Mouse (Mus musculus): ENCODE data around the gene Sema3f. TPM values are rescaled to one million over a fixed set of nuclear protein-coding genes. Genes with fewer than 3 reads are reported as not detected.

Sema3f gene
- total RNA-seq (2014; fragmentation: Nextera tagmentation) (not detected in 2 replicates), total RNA-seq (2017) (0.11 and 0.52 TPM in 2 replicates), polyA plus RNA-seq (2012) (0.07 and 0.09 TPM in 2 replicates)

DNA sequence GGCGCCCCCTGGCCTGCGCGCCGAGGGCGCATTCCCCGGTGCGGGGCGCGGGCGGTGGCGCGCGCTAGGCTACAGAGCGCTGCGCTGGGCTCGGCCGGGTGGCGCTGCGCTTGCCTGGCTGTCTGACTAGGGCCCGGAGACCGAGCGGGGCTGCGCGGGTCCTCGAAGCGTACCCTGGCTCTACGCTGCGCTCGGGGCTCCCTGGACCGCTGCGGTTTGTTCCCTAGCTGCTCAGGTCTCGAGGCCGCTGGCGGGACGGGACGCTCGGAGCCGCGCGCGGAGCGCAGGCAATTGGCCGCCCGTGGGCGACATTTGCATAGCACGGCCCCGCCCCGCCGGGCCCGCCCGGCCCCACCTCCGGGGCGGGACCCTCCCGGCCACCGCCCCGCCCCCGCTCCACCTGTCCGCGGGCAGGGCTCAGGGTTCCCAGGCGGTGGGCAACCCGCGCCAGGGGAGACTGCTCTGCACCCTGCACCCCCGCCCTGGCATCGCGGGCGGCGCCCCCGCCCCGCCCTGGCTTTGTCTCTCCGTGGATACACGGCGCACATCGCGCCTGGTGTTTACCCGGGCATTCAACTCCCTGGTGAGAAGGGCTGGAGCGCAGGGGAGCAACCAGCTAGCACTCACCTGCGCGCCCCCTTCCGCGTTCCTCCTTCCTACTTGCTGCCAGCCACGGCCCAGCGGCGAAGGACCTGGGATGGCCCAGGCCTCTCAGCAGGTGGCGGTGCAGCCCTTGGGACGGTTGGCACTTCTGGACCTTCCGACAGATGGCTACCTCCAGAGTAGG is at the start of gene Sema3f:
Gene Sema3f, minus strand, starts transcription at position 779 of the 787 bp plus-strand sequence.
- Histone ChIP-seq H3K9me3 (replicated peaks) (no peaks in the 10 kb centered on the region), H3K4me1 (ENCODE audit: insufficient read depth, low read depth, low read length) (peaks cover 35% of the 10 kb centered on the region), H3K4me3 (ENCODE audit: low read depth, low read length) (peak within 1 kb of the TSS; percentile 70), H3K36me3 (replicated peaks) (no peaks in the 10 kb centered on the region), H3K27me3 (ENCODE audit: insufficient read depth, low read length) (peaks cover 90% of the 10 kb centered on the region)
- TF ChIP-seq CTCF (IDR thresholded peaks at IDR 0.05; ENCODE audit: low read depth, low read length) (no peak), TAL1 (conservative IDR thresholded peaks at IDR 0.05; ENCODE audit: low read depth, low read length) (no peak), GATA1 (IDR thresholded peaks at IDR 0.05; ENCODE audit: borderline replicate concordance, low read length) (no peak), GATA2 (IDR thresholded peaks at IDR 0.05; ENCODE audit: borderline replicate concordance, low read depth, low read length) (no peak), POLR2AphosphoS5 (IDR thresholded peaks at IDR 0.05; ENCODE audit: insufficient replicate concordance, low read depth, low read length) (no peak)
- DNase-seq (ENCODE audit: low spot score) (peak; percentile 75), ATAC-seq (ENCODE audit: extremely low read depth, insufficient number of reproducible peaks, low FRiP score, poor library complexity, severe bottlenecking) (no peak)

DNA sequence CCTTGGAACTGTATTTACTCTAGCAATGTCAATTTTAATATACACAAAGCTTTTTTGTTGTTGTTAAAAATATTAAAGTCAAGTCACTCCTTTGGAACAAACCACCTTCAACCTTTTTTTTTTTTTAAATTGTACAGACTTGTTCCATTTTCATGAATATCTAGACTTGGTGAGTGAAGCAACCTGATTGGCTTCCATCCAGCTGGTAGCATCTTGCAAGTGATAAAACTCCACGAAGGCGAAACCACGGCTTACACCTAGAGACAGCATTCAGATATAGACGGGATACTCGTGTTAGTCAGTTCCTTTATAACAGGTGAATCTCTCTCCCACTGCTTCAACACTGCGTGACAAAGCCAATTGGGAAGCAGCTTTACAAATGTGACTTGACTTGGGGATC is 49.3 kb upstream of the Sema3f start:
- peaks cover 92% of the 10 kb centered on the region for H3K36me3 ChIP-seq (replicated peaks)
- DNase-seq (ENCODE audit: low spot score), result no peak
- peaks cover 8% of the 10 kb centered on the region for H3K4me1 ChIP-seq (ENCODE audit: insufficient read depth, low read depth, low read length)

DNA sequence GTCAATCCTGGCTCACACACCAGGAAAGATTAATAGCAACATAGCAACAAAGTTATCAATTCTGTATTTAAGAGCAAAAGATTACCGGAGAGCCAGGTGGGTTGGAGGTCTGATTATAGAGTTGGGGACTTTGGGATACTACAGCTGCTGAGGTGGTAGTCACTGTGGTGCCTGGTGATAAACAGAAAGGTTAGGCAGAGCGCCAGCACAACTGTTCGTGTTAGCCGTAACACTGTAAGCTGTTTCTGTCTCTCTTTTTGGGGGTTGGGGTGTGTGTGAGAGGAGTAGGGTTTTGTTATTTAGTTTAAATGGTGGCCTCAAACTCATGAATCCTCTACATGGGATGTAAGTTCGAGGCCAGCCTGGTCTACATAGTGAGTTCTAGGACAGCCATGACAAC is 40.1 kb upstream of the Sema3f start:
- Histone ChIP-seq H3K4me1 (ENCODE audit: insufficient read depth, low read depth, low read length) (peaks cover 7% of the 10 kb centered on the region), H3K27me3 (ENCODE audit: insufficient read depth, low read length) (no peaks in the 10 kb centered on the region), H3K36me3 (replicated peaks) (peaks cover 92% of the 10 kb centered on the region), H3K4me3 (ENCODE audit: low read depth, low read length) (no peak overlapping the region), H3K9me3 (replicated peaks) (no peaks in the 10 kb centered on the region)
- TF ChIP-seq GATA2 (IDR thresholded peaks at IDR 0.05; ENCODE audit: borderline replicate concordance, low read depth, low read length), result no peak
- TF ChIP-seq POLR2AphosphoS5 (IDR thresholded peaks at IDR 0.05; ENCODE audit: insufficient replicate concordance, low read depth, low read length), result no peak
- no peak for TF ChIP-seq GATA1 (IDR thresholded peaks at IDR 0.05; ENCODE audit: borderline replicate concordance, low read length)
- TF ChIP-seq TAL1 (conservative IDR thresholded peaks at IDR 0.05; ENCODE audit: low read depth, low read length), result no peak
- no peak for TF ChIP-seq CTCF (IDR thresholded peaks at IDR 0.05; ENCODE audit: low read depth, low read length)
- DNase-seq (ENCODE audit: low spot score) (no peak), ATAC-seq (ENCODE audit: extremely low read depth, insufficient number of reproducible peaks, low FRiP score, poor library complexity, severe bottlenecking) (no peak)

More for the DNA sequence above, 49.3 kb upstream of the Sema3f start:
- H3K9me3 ChIP-seq (replicated peaks), result no peaks in the 10 kb centered on the region
- TF ChIP-seq POLR2AphosphoS5 (IDR thresholded peaks at IDR 0.05; ENCODE audit: insufficient replicate concordance, low read depth, low read length) (no peak), GATA1 (IDR thresholded peaks at IDR 0.05; ENCODE audit: borderline replicate concordance, low read length) (no peak), TAL1 (conservative IDR thresholded peaks at IDR 0.05; ENCODE audit: low read depth, low read length) (no peak), CTCF (IDR thresholded peaks at IDR 0.05; ENCODE audit: low read depth, low read length) (no peak), GATA2 (IDR thresholded peaks at IDR 0.05; ENCODE audit: borderline replicate concordance, low read depth, low read length) (no peak)
- ATAC-seq (ENCODE audit: extremely low read depth, insufficient number of reproducible peaks, low FRiP score, poor library complexity, severe bottlenecking), result no peak
- no peak overlapping the region for H3K4me3 ChIP-seq (ENCODE audit: low read depth, low read length)
- no peaks in the 10 kb centered on the region for H3K27me3 ChIP-seq (ENCODE audit: insufficient read depth, low read length)

DNA sequence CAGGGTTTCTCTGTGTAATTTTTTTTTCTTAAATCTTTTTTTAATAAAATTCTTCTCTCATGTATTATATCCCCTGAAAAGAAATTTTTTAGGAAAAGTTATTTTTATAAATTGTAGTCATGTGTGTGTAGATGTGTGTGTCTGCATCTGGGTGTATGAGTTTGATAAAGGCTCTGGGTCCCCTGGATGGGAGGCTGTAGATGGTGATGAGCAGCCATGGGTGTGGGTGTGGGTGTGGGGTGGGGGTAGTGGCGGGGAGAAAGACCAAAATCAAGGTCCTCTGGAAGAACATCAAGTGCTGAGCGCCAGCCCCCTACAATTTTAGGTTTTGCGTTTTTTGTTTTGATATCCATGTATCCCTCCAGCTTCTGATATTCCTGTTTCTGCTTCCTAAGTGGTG is 37.8 kb upstream of the Sema3f start:
- DNase-seq (ENCODE audit: low spot score) (no peak), ATAC-seq (ENCODE audit: extremely low read depth, insufficient number of reproducible peaks, low FRiP score, poor library complexity, severe bottlenecking) (no peak)
- H3K36me3 ChIP-seq (replicated peaks), result peaks cover 97% of the 10 kb centered on the region
- H3K27me3 ChIP-seq (ENCODE audit: insufficient read depth, low read length), result no peaks in the 10 kb centered on the region
- TF ChIP-seq POLR2AphosphoS5 (IDR thresholded peaks at IDR 0.05; ENCODE audit: insufficient replicate concordance, low read depth, low read length) (no peak), GATA1 (IDR thresholded peaks at IDR 0.05; ENCODE audit: borderline replicate concordance, low read length) (no peak), GATA2 (IDR thresholded peaks at IDR 0.05; ENCODE audit: borderline replicate concordance, low read depth, low read length) (no peak), CTCF (IDR thresholded peaks at IDR 0.05; ENCODE audit: low read depth, low read length) (no peak), TAL1 (conservative IDR thresholded peaks at IDR 0.05; ENCODE audit: low read depth, low read length) (no peak)
- H3K4me1 ChIP-seq (ENCODE audit: insufficient read depth, low read depth, low read length), result peaks cover 7% of the 10 kb centered on the region
- no peak overlapping the region for H3K4me3 ChIP-seq (ENCODE audit: low read depth, low read length)
- no peaks in the 10 kb centered on the region for H3K9me3 ChIP-seq (replicated peaks)

DNA sequence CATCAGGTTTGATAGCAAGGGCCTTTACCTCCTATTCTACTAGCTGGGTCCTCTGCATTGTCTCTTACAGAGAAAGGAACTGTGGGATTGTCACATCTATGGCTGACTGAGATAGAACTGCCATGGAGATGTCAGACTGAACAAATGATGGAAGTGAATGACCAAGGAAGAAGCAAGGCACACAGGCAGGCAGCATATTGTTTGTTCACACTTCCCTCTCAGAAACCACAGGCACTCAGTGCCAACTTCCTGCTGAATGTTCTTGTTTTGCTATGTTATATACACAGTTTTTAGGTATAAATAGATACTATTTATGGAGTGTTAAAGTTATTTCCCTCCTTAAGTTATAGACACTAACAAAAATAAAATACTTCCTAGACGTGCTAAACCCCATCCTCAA is 37.0 kb upstream of the Sema3f start:
- Histone ChIP-seq H3K4me3 (ENCODE audit: low read depth, low read length) (no peak overlapping the region), H3K4me1 (ENCODE audit: insufficient read depth, low read depth, low read length) (peaks cover 7% of the 10 kb centered on the region), H3K36me3 (replicated peaks) (peaks cover 98% of the 10 kb centered on the region), H3K27me3 (ENCODE audit: insufficient read depth, low read length) (no peaks in the 10 kb centered on the region), H3K9me3 (replicated peaks) (no peaks in the 10 kb centered on the region)
- no peak for TF ChIP-seq CTCF (IDR thresholded peaks at IDR 0.05; ENCODE audit: low read depth, low read length)
- TF ChIP-seq POLR2AphosphoS5 (IDR thresholded peaks at IDR 0.05; ENCODE audit: insufficient replicate concordance, low read depth, low read length), result no peak
- no peak for TF ChIP-seq TAL1 (conservative IDR thresholded peaks at IDR 0.05; ENCODE audit: low read depth, low read length)
- TF ChIP-seq GATA2 (IDR thresholded peaks at IDR 0.05; ENCODE audit: borderline replicate concordance, low read depth, low read length), result no peak
- TF ChIP-seq GATA1 (IDR thresholded peaks at IDR 0.05; ENCODE audit: borderline replicate concordance, low read length), result no peak
- no peak for DNase-seq (ENCODE audit: low spot score)
- ATAC-seq (ENCODE audit: extremely low read depth, insufficient number of reproducible peaks, low FRiP score, poor library complexity, severe bottlenecking), result no peak

DNA sequence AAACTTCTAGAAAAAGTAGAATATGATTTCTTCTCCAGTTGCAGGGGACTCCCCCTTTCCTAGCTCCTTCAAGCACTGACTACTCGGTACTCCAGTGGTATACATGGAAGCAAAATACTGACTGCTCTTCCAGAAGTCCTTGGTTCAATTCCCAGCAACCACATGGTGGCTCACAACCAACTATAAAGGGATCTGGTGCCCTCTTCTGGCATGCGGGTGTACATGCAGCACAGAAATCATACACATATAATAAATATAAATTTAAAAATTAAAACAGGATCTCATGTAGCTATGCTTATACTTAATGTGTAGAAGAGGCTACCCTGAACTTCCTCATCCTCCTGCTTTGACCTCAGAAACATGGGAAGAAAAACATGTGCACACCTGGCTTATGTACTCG is 36.4 kb upstream of the Sema3f start:
- TF ChIP-seq GATA2 (IDR thresholded peaks at IDR 0.05; ENCODE audit: borderline replicate concordance, low read depth, low read length) (no peak), POLR2AphosphoS5 (IDR thresholded peaks at IDR 0.05; ENCODE audit: insufficient replicate concordance, low read depth, low read length) (no peak), TAL1 (conservative IDR thresholded peaks at IDR 0.05; ENCODE audit: low read depth, low read length) (no peak), GATA1 (IDR thresholded peaks at IDR 0.05; ENCODE audit: borderline replicate concordance, low read length) (no peak), CTCF (IDR thresholded peaks at IDR 0.05; ENCODE audit: low read depth, low read length) (no peak)
- ATAC-seq (ENCODE audit: extremely low read depth, insufficient number of reproducible peaks, low FRiP score, poor library complexity, severe bottlenecking) (no peak), DNase-seq (ENCODE audit: low spot score) (no peak)
- Histone ChIP-seq H3K4me3 (ENCODE audit: low read depth, low read length) (no peak overlapping the region), H3K9me3 (replicated peaks) (no peaks in the 10 kb centered on the region), H3K36me3 (replicated peaks) (peaks cover 98% of the 10 kb centered on the region), H3K27me3 (ENCODE audit: insufficient read depth, low read length) (no peaks in the 10 kb centered on the region), H3K4me1 (ENCODE audit: insufficient read depth, low read depth, low read length) (peaks cover 9% of the 10 kb centered on the region)

Data from G1E (cell line).